Mouse (Mus musculus) hindlimb bud, embryonic 11.5 days (tissue): Measurements from ENCODE around the gene Axdnd1.
"Not testable (repeated sequence)": the region's sequence is repeated elsewhere in the genome, so short reads cannot be mapped to it uniquely, and the experiment has no call there.

Source experiments
- DNase-seq: peaks from one replicate; pipeline ENCODE4 v3.0.0-alpha.2; 2012; ENCODE audit warnings: low read depth, low spot score; ENCODE audit errors: extremely low spot score

The Axdnd1 gene

GRCm38 (mm10) chr1:156437726-156438125 lies 16.8 kb upstream of the Axdnd1 start:
- DNase-seq = no peak

GRCm38 (mm10) chr1:156437016-156437708 lies 16.2 kb upstream of the Axdnd1 start:
- DNase-seq = no peak

- no peak for DNase-seq
These were observed 12.5 kb upstream of the Axdnd1 start for GRCm38 (mm10) chr1:156433497-156433896.

- no peak for DNase-seq
These were observed 11.5 kb upstream of the Axdnd1 start for GRCm38 (mm10) chr1:156432498-156432897.

GRCm38 (mm10) chr1:156428434-156428833 lies 7.5 kb upstream of the Axdnd1 start:
- DNase-seq = no peak

GRCm38 (mm10) chr1:156425746-156426145 lies 4.8 kb upstream of the Axdnd1 start:
- DNase-seq = no peak

GRCm38 (mm10) chr1:156424054-156424453 lies 3.1 kb upstream of the Axdnd1 start:
- no peak for DNase-seq

GRCm38 (mm10) chr1:156423493-156423892 lies 2.5 kb upstream of the Axdnd1 start:
- no peak for DNase-seq

GRCm38 (mm10) chr1:156422856-156423255 lies 1.9 kb upstream of the Axdnd1 start:
- no peak for DNase-seq

GRCm38 (mm10) chr1:156418170-156418569 lies 2.8 kb downstream of the Axdnd1 start:
- DNase-seq = peak; percentile 18

GRCm38 (mm10) chr1:156408521-156408920 lies 12.4 kb downstream of the Axdnd1 start:
- DNase-seq = no peak

GRCm38 (mm10) chr1:156408004-156408403 lies 13.0 kb downstream of the Axdnd1 start:
- no peak for DNase-seq

- no peak for DNase-seq
These were observed 17.7 kb downstream of the Axdnd1 start for GRCm38 (mm10) chr1:156403251-156403650.

GRCm38 (mm10) chr1:156402491-156402890 lies 18.5 kb downstream of the Axdnd1 start:
- DNase-seq = no peak

- not testable (repeated sequence) for DNase-seq
These were observed 20.8 kb downstream of the Axdnd1 start for GRCm38 (mm10) chr1:156400159-156400558.

GRCm38 (mm10) chr1:156393148-156393547 lies 27.8 kb downstream of the Axdnd1 start:
- no peak for DNase-seq

- DNase-seq = no peak
These were observed 34.1 kb downstream of the Axdnd1 start for GRCm38 (mm10) chr1:156386880-156387279.

GRCm38 (mm10) chr1:156386232-156386631 lies 34.7 kb downstream of the Axdnd1 start:
- DNase-seq = no peak

- no peak for DNase-seq
These were observed 39.7 kb downstream of the Axdnd1 start for GRCm38 (mm10) chr1:156381217-156381616.

- no peak for DNase-seq
These were observed 55.2 kb downstream of the Axdnd1 start, which contains the start of gene Gm2000 for GRCm38 (mm10) chr1:156365740-156366139. Gene Gm2000 (plus strand): TSS chr1:156366040.

- no peak for DNase-seq
These were observed 68.5 kb downstream of the Axdnd1 start for GRCm38 (mm10) chr1:156352466-156352865.

GRCm38 (mm10) chr1:156350441-156350840 lies 70.5 kb downstream of the Axdnd1 start:
- no peak for DNase-seq

GRCm38 (mm10) chr1:156349031-156349430 lies 71.9 kb downstream of the Axdnd1 start:
- DNase-seq = no peak
